ENCODE assay signal across 8 mouse cellular contexts in the genomic region with DNA sequence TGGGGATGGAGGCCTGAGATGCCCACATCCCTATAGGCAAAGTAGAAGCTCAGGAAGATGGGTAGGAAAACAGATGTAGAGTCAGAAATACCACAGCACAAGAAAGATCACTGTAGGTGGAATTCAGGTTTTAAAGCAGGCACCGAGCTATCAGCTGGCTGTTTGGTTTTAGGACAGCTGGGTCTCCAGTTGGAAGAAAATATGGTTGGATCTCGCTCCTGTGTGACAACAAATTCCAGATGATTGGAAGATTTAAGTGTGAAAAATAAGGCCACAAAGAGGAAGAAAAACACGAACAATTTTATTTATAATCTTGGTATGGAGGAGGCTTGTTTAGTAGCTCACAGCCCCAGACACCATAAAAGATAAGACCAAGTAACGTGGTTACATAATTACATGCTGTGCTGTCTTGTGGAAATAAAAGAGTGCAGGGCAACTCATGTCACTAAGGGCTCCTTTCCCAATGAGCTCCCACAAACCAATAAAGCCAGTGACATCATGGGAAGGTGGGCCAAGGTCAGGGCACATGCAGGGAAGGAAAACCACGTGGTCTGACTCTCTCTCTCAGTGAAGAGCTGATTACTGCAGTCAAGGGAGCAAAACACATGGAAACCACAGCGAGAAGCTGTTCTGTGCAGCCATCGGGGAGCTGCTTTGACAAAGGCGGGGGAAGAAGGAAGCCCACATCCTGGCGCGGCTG. TPM values are rescaled to one million over a fixed set of nuclear protein-coding genes. Genes with fewer than 3 reads are reported as not detected.
DNase-seq lines count a peak whose midpoint lies in the region; ATAC-seq lines count a peak whose summit lies in the region.

No protein-coding gene starts in this region.

- peaks cover 77% of the 10 kb centered on the region for H3K27me3 ChIP-seq in forebrain, embryonic 10.5 days (ENCODE audit: poor library complexity, severe bottlenecking)

- H3K4me1 ChIP-seq in forebrain, embryonic 10.5 days = peaks cover 34% of the 10 kb centered on the region

- peak; percentile 67 for DNase-seq in layer of hippocampus, adult 9-11 months
- no peak for DNase-seq in layer of hippocampus, postnatal 25 days (ENCODE audit: extremely low spot score in 1 of 2, low spot score in 1 of 2)
- DNase-seq in R1 (ENCODE audit: low read depth, low spot score) = peak; percentile 95
- DNase-seq in gastrocnemius, postnatal 25 days = peak; percentile 63
- no peak for DNase-seq in natural killer cell, adult 2 months (ENCODE audit: low spot score in 2 of 2)
- no peak for DNase-seq in forebrain, embryonic 10.5 days (ENCODE audit: extremely low spot score, low spot score)

- 69% methylated on average over 10 of the region's 10 CpGs for WGBS in forebrain, embryonic 10.5 days

- H3K27ac ChIP-seq in forebrain, embryonic 10.5 days = no peak overlapping the region

- no peaks in the 10 kb centered on the region for H3K9me3 ChIP-seq in forebrain, embryonic 10.5 days

- ATAC-seq in megakaryocyte-erythroid progenitor cell, adult 5-6 weeks (replicated peaks; ENCODE audit: low FRiP score, low TSS enrichment, poor library complexity, severe bottlenecking) = 0 out of 2 replicates have a peak, but pooled peaks have one; percentile 31
- no peak for ATAC-seq in erythroid progenitor cell, adult 5-6 weeks (replicated peaks; ENCODE audit: low FRiP score, poor library complexity, severe bottlenecking)

- no peak overlapping the region for H3K4me3 ChIP-seq in forebrain, embryonic 10.5 days

- H3K36me3 ChIP-seq in forebrain, embryonic 10.5 days (replicated peaks) = no peaks in the 10 kb centered on the region

RNA-seq across cellular contexts. Expression of gene Il17d, which starts 4.7 kb away (rescaled TPM):
- total RNA-seq in layer of hippocampus, postnatal 25 days (2021) = 10 to 100 TPM; 12.1 to 12.8 TPM
- 1 to 10 TPM; 1.6 to 2.6 TPM for total RNA-seq in gastrocnemius, postnatal 25 days (2021)
- total RNA-seq in megakaryocyte-erythroid progenitor cell, adult 5-6 weeks (2014; fragmentation: Nextera tagmentation) = not detected in 2 replicates
- total RNA-seq in megakaryocyte-erythroid progenitor cell, adult 5-6 weeks (2017) = not detected in 2 replicates
- not detected in 2 replicates for total RNA-seq in erythroid progenitor cell, adult 5-6 weeks (2015; ENCODE audit: low replicate concordance)
- not detected in 2 replicates for total RNA-seq in erythroid progenitor cell, adult 5-6 weeks (2017; ENCODE audit: low replicate concordance)
- 0.23 and 0.51 TPM in 2 replicates for polyA plus RNA-seq in forebrain, embryonic 10.5 days (2016; fragmentation: Nextera tagmentation; extraction: Ambion mirVana)

RNA-seq across cellular contexts. Expression of gene Eef1akmt1, which starts 42.2 kb away (rescaled TPM):
- 10 to 100 TPM; 37.7 to 42.4 TPM for total RNA-seq in layer of hippocampus, postnatal 25 days (2021)
- 10 to 100 TPM; 23.2 to 24.2 TPM for total RNA-seq in gastrocnemius, postnatal 25 days (2021)
- total RNA-seq in megakaryocyte-erythroid progenitor cell, adult 5-6 weeks (2014; fragmentation: Nextera tagmentation) = 42.2 and 46.4 TPM in 2 replicates
- 14.7 and 18.2 TPM in 2 replicates for total RNA-seq in megakaryocyte-erythroid progenitor cell, adult 5-6 weeks (2017)
- total RNA-seq in erythroid progenitor cell, adult 5-6 weeks (2015; ENCODE audit: low replicate concordance) = 7.9 and 10.9 TPM in 2 replicates
- not detected in 2 replicates for total RNA-seq in erythroid progenitor cell, adult 5-6 weeks (2017; ENCODE audit: low replicate concordance)
- 95.9 and 99.0 TPM in 2 replicates for polyA plus RNA-seq in forebrain, embryonic 10.5 days (2016; fragmentation: Nextera tagmentation; extraction: Ambion mirVana)

Comparison
In these comparisons a context has a peak if more than half of its experiments do, and no peak if none do; other contexts are left out.
1. DNase-seq: peak in layer of hippocampus, adult 9-11 months (single experiment), R1 (single experiment) and gastrocnemius, postnatal 25 days (single experiment); none in layer of hippocampus, postnatal 25 days (0 of 2), natural killer cell, adult 2 months (0 of 2) and forebrain, embryonic 10.5 days (single experiment).